Mouse (Mus musculus) layer of hippocampus, adult 6 months (tissue): Measurements from ENCODE around the gene Btbd35f2. TPM values are rescaled to one million over a fixed set of nuclear protein-coding genes. Genes with fewer than 3 reads are reported as not detected.

ENCODE experiments used
- long read RNA-seq, 2 experiments: library from polyadenylated mRNA; unstranded; transcript quantifications; one replicate each; pipeline ENCODE4 v2.0.0; 2019 to 2020
- polyA plus RNA-seq: library from polyadenylated mRNA; unstranded; fragments of <200 nt; fragmentation: Nextera tagmentation; gene quantifications from 2 replicates; pipeline ENCODE4 v1.2.3, GENCODE M21; 2021

The Btbd35f2 gene
- not detected in 2 replicates for polyA plus RNA-seq
- long read RNA-seq, experiment 1: 0 reads
- long read RNA-seq, experiment 2: 0 reads

GRCm38 (mm10) chrX:32278094-32278493 is at the start of gene Btbd35f2:
Btbd35f2 (plus strand) TSS chrX:32278394.

Other genes with a start within 250 kb of the Btbd35f2 start
- gene Btbd35f22, start 230.6 kb upstream of the Btbd35f2 start, polyA plus RNA-seq: not detected in 2 replicates